In the genomic region with DNA sequence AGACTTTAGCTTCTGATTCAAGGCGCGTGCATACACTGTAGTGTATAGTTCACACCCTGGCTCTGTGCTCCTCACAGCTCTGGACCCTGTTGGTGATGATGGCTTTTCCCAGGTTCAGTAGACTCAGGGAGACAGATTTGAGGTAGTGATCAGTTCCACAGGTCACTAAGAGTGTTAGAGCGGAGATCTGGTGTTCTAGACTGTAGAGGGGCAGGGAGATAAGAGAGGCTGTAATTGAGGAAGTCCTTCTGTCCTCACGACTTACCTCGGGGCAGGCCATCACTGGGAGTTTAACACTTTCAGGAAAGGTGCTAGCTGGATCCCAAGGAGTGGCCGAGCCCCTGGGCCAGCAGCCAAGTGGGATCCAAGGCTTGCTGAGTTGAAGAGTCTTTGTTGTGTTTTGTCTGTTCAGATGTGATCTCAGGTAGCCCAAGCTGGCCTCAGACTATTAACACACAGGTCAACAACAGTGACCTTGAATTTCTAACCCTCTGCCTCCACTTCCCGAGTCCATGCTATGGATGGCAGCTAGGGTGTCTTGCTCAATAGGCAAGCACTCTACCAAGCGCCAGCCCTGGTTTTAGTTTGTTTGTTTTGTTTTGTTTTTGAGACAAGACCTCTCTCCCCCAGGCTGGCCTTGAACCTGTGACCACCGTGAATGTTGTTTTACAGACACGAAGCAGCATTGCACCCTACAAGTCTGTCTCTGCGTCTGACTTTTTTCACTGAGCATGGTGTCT, we compare ENCODE assay signal across 13 mouse cellular contexts.
A peak's percentile ranks its signal among the peaks of the same experiment; 100 is the strongest.
DNase-seq lines count a peak whose midpoint lies in the region; ATAC-seq and TF ChIP-seq lines count a peak whose summit lies in the region.
"Had no signal": no experiment of that assay in that cellular context is flagged by ENCODE, and none has a peak within 500 bp of the region (broad histone marks: within the 10 kb centered on the region; RNA-seq: fewer than 3 reads in every experiment).

No protein-coding gene starts in this region.

- 67% methylated on average over 11 of the region's 11 CpGs for WGBS in heart, embryonic 15.5 days
- 59% methylated on average over 11 of the region's 11 CpGs for WGBS in lung, embryonic 14.5 days
- WGBS in liver, embryonic 15.5 days (ENCODE audit: insufficient replicate concordance): 47% methylated on average over 11 of the region's 11 CpGs

- H3K9ac ChIP-seq in heart, embryonic 15.5 days: no peak overlapping the region
- H3K9ac ChIP-seq in lung, embryonic 14.5 days: no peak overlapping the region
- peak overlapping the region; percentile 51; the same call in 1 of the 2 replicates for H3K9ac ChIP-seq in liver, embryonic 15.5 days
- H3K9ac ChIP-seq: midbrain, embryonic 15.5 days; neural tube, embryonic 15.5 days had no signal

- 0 out of 2 replicates have a peak overlapping the region, but pooled peaks have one; percentile 38 for H3K27ac ChIP-seq in heart, embryonic 15.5 days
- 0 out of 2 replicates have a peak overlapping the region, but pooled peaks have one; percentile 10 for H3K27ac ChIP-seq in lung, embryonic 14.5 days (ENCODE audit: low read depth)
- H3K27ac ChIP-seq in cortical plate, adult 2 months (ENCODE audit: insufficient read depth, low read length): peak overlapping the region; percentile 68
- peak overlapping the region; percentile 86 for H3K27ac ChIP-seq in liver, embryonic 15.5 days (replicated peaks)
- H3K27ac ChIP-seq: neural tube, embryonic 15.5 days had no signal

- TF ChIP-seq POLR2A in cortical plate, adult 2 months (IDR thresholded peaks at IDR 0.05; ENCODE audit: extremely low read depth, insufficient read depth, low read length): no peak

- H3K9me3 ChIP-seq in heart, embryonic 15.5 days (replicated peaks): no peaks in the 10 kb centered on the region
- no peaks in the 10 kb centered on the region for H3K9me3 ChIP-seq in lung, embryonic 14.5 days (ENCODE audit: low read depth, low read length)
- no peaks in the 10 kb centered on the region for H3K9me3 ChIP-seq in liver, embryonic 15.5 days (replicated peaks)
- H3K9me3 ChIP-seq: midbrain, embryonic 15.5 days; neural tube, embryonic 15.5 days had no signal

- no peak overlapping the region for H3K4me3 ChIP-seq in heart, embryonic 15.5 days
- no peak overlapping the region for H3K4me3 ChIP-seq in lung, embryonic 14.5 days (ENCODE audit: low read depth, low read length)
- no peak overlapping the region for H3K4me3 ChIP-seq in cortical plate, adult 2 months (ENCODE audit: insufficient read depth, low read length)
- H3K4me3 ChIP-seq in liver, embryonic 15.5 days (replicated peaks): no peak overlapping the region
- H3K4me3 ChIP-seq: midbrain, embryonic 15.5 days; neural tube, embryonic 15.5 days had no signal

- no peak for ATAC-seq in heart, embryonic 15.5 days (replicated peaks; ENCODE audit: insufficient number of reproducible peaks, insufficient read depth, low FRiP score, low read depth)
- peak; percentile 14; the same call in 1 of the 2 replicates for ATAC-seq in lung, embryonic 14.5 days (ENCODE audit: insufficient read depth)
- no peak for ATAC-seq in liver, embryonic 15.5 days (ENCODE audit: insufficient read depth)
- ATAC-seq: midbrain, embryonic 15.5 days; Patski had no signal

- H3K4me1 ChIP-seq in heart, embryonic 15.5 days (replicated peaks): peaks cover 60% of the 10 kb centered on the region
- peaks cover 38% of the 10 kb centered on the region for H3K4me1 ChIP-seq in lung, embryonic 14.5 days (ENCODE audit: insufficient read depth)
- H3K4me1 ChIP-seq in cortical plate, adult 2 months (ENCODE audit: control insufficient read depth, insufficient read depth, low read length): no peaks in the 10 kb centered on the region
- peaks cover 91% of the 10 kb centered on the region for H3K4me1 ChIP-seq in liver, embryonic 15.5 days (replicated peaks)

- no peak overlapping the region for H3K4me2 ChIP-seq in heart, embryonic 15.5 days
- no peak overlapping the region for H3K4me2 ChIP-seq in lung, embryonic 14.5 days
- H3K4me2 ChIP-seq in liver, embryonic 15.5 days: peak overlapping the region; percentile 66
- H3K4me2 ChIP-seq: midbrain, embryonic 15.5 days; neural tube, embryonic 15.5 days had no signal

- no peak for DNase-seq in heart, adult 18-20 months
- no peak for DNase-seq in lung, embryonic 14.5 days
- DNase-seq in lung, postnatal 10 days: no peak
- no peak for DNase-seq in adrenal gland, postnatal 10 days
- no peak for DNase-seq in retina, embryonic 14.5 days (ENCODE audit: low spot score)
- DNase-seq: adrenal gland, adult 8-10 months; cerebellum, postnatal 36 days had no signal

- no peak for TF ChIP-seq CTCF in lung, embryonic 14.5 days (IDR thresholded peaks at IDR 0.05; ENCODE audit: low read depth)
- no peak for TF ChIP-seq CTCF in cortical plate, adult 2 months (IDR thresholded peaks at IDR 0.05; ENCODE audit: extremely low read depth, insufficient read depth, low read length)

- H3K36me3 ChIP-seq in heart, embryonic 15.5 days: no peaks in the 10 kb centered on the region
- H3K36me3 ChIP-seq in lung, embryonic 14.5 days (ENCODE audit: insufficient read depth): no peaks in the 10 kb centered on the region
- H3K36me3 ChIP-seq in liver, embryonic 15.5 days (replicated peaks): no peaks in the 10 kb centered on the region
- H3K36me3 ChIP-seq: midbrain, embryonic 15.5 days; neural tube, embryonic 15.5 days had no signal

- H3K27me3 ChIP-seq in heart, embryonic 15.5 days: no peaks in the 10 kb centered on the region
- no peaks in the 10 kb centered on the region for H3K27me3 ChIP-seq in lung, embryonic 14.5 days (ENCODE audit: insufficient read depth, low read length)
- H3K27me3 ChIP-seq in liver, embryonic 15.5 days: peaks cover 13% of the 10 kb centered on the region; the same call in 1 of the 2 replicates
- H3K27me3 ChIP-seq: midbrain, embryonic 15.5 days; neural tube, embryonic 15.5 days; Patski had no signal

Comparison
In these comparisons a context has a peak if more than half of its experiments do, and no peak if none do; other contexts are left out.
1. H3K27ac ChIP-seq: peak in every context shown above with its lines; median percentile 86 in liver, embryonic 15.5 days; 68 in cortical plate, adult 2 months; 38 in heart, embryonic 15.5 days; 10 in lung, embryonic 14.5 days.